ENCODE assay signal across 17 mouse cellular contexts in genomic region chr1:144690340-144690739, GRCm38 (mm10).
"Had no signal": no experiment of that assay in that cellular context is flagged by ENCODE, and none has a peak within 500 bp of the region (broad histone marks: within the 10 kb centered on the region; RNA-seq: fewer than 3 reads in every experiment).

No protein-coding gene starts in this region.

- H3K27ac ChIP-seq: liver, embryonic 13.5 days; liver, embryonic 15.5 days; lung, embryonic 15.5 days; macrophage; midbrain, embryonic 12.5 days; neural tube, embryonic 12.5 days; stomach, embryonic 15.5 days; stomach, postnatal 0 days had no signal

- H3K4me3 ChIP-seq: liver, embryonic 13.5 days; liver, embryonic 15.5 days; lung, embryonic 15.5 days; midbrain, embryonic 12.5 days; neural tube, embryonic 12.5 days; stomach, embryonic 15.5 days had no signal

- H3K4me2 ChIP-seq: liver, embryonic 13.5 days; liver, embryonic 15.5 days; lung, embryonic 15.5 days; midbrain, embryonic 12.5 days; neural tube, embryonic 12.5 days; stomach, embryonic 15.5 days had no signal

- H3K9ac ChIP-seq: liver, embryonic 13.5 days; liver, embryonic 15.5 days; liver, postnatal 0 days; lung, embryonic 15.5 days; midbrain, embryonic 12.5 days; neural tube, embryonic 12.5 days; stomach, embryonic 15.5 days had no signal

- H3K36me3 ChIP-seq: liver, embryonic 13.5 days; liver, embryonic 15.5 days; lung, embryonic 15.5 days; midbrain, embryonic 12.5 days; neural tube, embryonic 12.5 days; stomach, embryonic 15.5 days had no signal

- H3K27me3 ChIP-seq: liver, embryonic 13.5 days; liver, embryonic 15.5 days; lung, embryonic 15.5 days; midbrain, embryonic 12.5 days; neural tube, embryonic 12.5 days; stomach, embryonic 15.5 days had no signal

- ATAC-seq: liver, postnatal 0 days; lung, postnatal 0 days had no signal

- H3K4me1 ChIP-seq: liver, embryonic 13.5 days; liver, embryonic 15.5 days; lung, embryonic 15.5 days; midbrain, embryonic 12.5 days; neural tube, embryonic 12.5 days; stomach, embryonic 15.5 days had no signal

- H3K9me3 ChIP-seq: liver, embryonic 13.5 days; liver, embryonic 15.5 days; lung, embryonic 15.5 days; midbrain, embryonic 12.5 days; neural tube, embryonic 12.5 days; stomach, embryonic 15.5 days had no signal

- DNase-seq: liver, embryonic 13.5 days; liver, postnatal 0 days; lung, adult 2 months; lung, postnatal 14 days; lung, postnatal 36 days; right cerebral cortex, postnatal 14 days; thymus, adult 2 months; thymus, postnatal 25 days; thymus, postnatal 4 days had no signal
